Mouse (Mus musculus): Measurements from ENCODE around the gene Rnf11. TPM values are rescaled to one million over a fixed set of nuclear protein-coding genes. Genes with fewer than 3 reads are reported as not detected.
"Not testable (repeated sequence)": the region's sequence is repeated elsewhere in the genome, so short reads cannot be mapped to it uniquely, and the experiment has no call there.

Rnf11 gene
- polyA plus RNA-seq, 1 experiment, result 27.2 TPM

- Histone ChIP-seq H3K4me1 (ENCODE audit: control insufficient read depth, insufficient read depth, insufficient read length) (no peaks in the 10 kb centered on the region; the same call in 1 of the 2 replicates), H3K36me3 (ENCODE audit: control insufficient read depth, insufficient read depth, low read length) (no peaks in the 10 kb centered on the region), H3K27me3 (ENCODE audit: control insufficient read depth, insufficient read depth, low read length) (peaks cover 7% of the 10 kb centered on the region; the same call in 1 of the 2 replicates), H3K27ac (ENCODE audit: insufficient read depth, low read length) (no peak overlapping the region; the same call in 1 of the 2 replicates), H3K4me3 (ENCODE audit: extremely low read depth, insufficient read depth, insufficient read length) (no peak overlapping the region)
- no peak for DNase-seq (ENCODE audit: low read depth in 1 of 2, low spot score in 2 of 2)
- 72% methylated on average over 9 of the region's 9 CpGs for WGBS
- no peak for TF ChIP-seq CTCF (IDR thresholded peaks at IDR 0.05; ENCODE audit: extremely low read depth, insufficient read depth, insufficient read length, insufficient replicate concordance)
- no peak for TF ChIP-seq POLR2A (IDR thresholded peaks at IDR 0.05; ENCODE audit: low read depth, low read length)
Measured at GRCm38 (mm10) chr4:109410681-109411376, 73.7 kb downstream of the Rnf11 start.

- H3K4me3 ChIP-seq (ENCODE audit: extremely low read depth, insufficient read depth, insufficient read length), result no peak overlapping the region
Measured at GRCm38 (mm10) chr4:109407701-109408485, 76.6 kb downstream of the Rnf11 start.

GRCm38 (mm10) chr4:109407176-109407520 lies 77.4 kb downstream of the Rnf11 start:
- no peak overlapping the region for H3K4me3 ChIP-seq (ENCODE audit: extremely low read depth, insufficient read depth, insufficient read length)
- TF ChIP-seq CTCF (IDR thresholded peaks at IDR 0.05; ENCODE audit: extremely low read depth, insufficient read depth, insufficient read length, insufficient replicate concordance) (no peak), POLR2A (IDR thresholded peaks at IDR 0.05; ENCODE audit: low read depth, low read length) (no peak)
- WGBS, result 5% methylated on average over 24 of the region's 24 CpGs
- DNase-seq (ENCODE audit: low read depth in 1 of 2, low spot score in 2 of 2), result no peak
- H3K27me3 ChIP-seq (ENCODE audit: control insufficient read depth, insufficient read depth, low read length), result peaks cover 7% of the 10 kb centered on the region; the same call in 1 of the 2 replicates
- no peaks in the 10 kb centered on the region for H3K36me3 ChIP-seq (ENCODE audit: control insufficient read depth, insufficient read depth, low read length)
- no peak overlapping the region for H3K27ac ChIP-seq (ENCODE audit: insufficient read depth, low read length)
- no peaks in the 10 kb centered on the region; the same call in 1 of the 2 replicates for H3K4me1 ChIP-seq (ENCODE audit: control insufficient read depth, insufficient read depth, insufficient read length)

More at GRCm38 (mm10) chr4:109407701-109408485, 76.6 kb downstream of the Rnf11 start:
- H3K27me3 ChIP-seq (ENCODE audit: control insufficient read depth, insufficient read depth, low read length), result peaks cover 7% of the 10 kb centered on the region; the same call in 1 of the 2 replicates
- H3K27ac ChIP-seq (ENCODE audit: insufficient read depth, low read length), result no peak overlapping the region
- no peaks in the 10 kb centered on the region for H3K36me3 ChIP-seq (ENCODE audit: control insufficient read depth, insufficient read depth, low read length)
- DNase-seq (ENCODE audit: low read depth in 1 of 2, low spot score in 2 of 2), result no peak
- 73% methylated on average over 9 of the region's 9 CpGs for WGBS
- no peaks in the 10 kb centered on the region; the same call in 1 of the 2 replicates for H3K4me1 ChIP-seq (ENCODE audit: control insufficient read depth, insufficient read depth, insufficient read length)
- TF ChIP-seq POLR2A (IDR thresholded peaks at IDR 0.05; ENCODE audit: low read depth, low read length) (no peak), CTCF (IDR thresholded peaks at IDR 0.05; ENCODE audit: extremely low read depth, insufficient read depth, insufficient read length, insufficient replicate concordance) (no peak)

- Histone ChIP-seq H3K27me3 (ENCODE audit: control insufficient read depth, insufficient read depth, low read length) (peaks cover 7% of the 10 kb centered on the region; the same call in 1 of the 2 replicates), H3K27ac (ENCODE audit: insufficient read depth, low read length) (no peak within 1 kb of the TSS), H3K36me3 (ENCODE audit: control insufficient read depth, insufficient read depth, low read length) (no peaks in the 10 kb centered on the region), H3K4me1 (ENCODE audit: control insufficient read depth, insufficient read depth, insufficient read length) (no peaks in the 10 kb centered on the region; the same call in 1 of the 2 replicates), H3K4me3 (ENCODE audit: extremely low read depth, insufficient read depth, insufficient read length) (peak within 1 kb of the TSS; percentile 41)
- DNase-seq (ENCODE audit: low read depth in 1 of 2, low spot score in 2 of 2), result no peak
- WGBS, result 2% methylated on average over 56 of the region's 56 CpGs
- TF ChIP-seq CTCF (IDR thresholded peaks at IDR 0.05; ENCODE audit: extremely low read depth, insufficient read depth, insufficient read length, insufficient replicate concordance), result no peak
Measured at GRCm38 (mm10) chr4:109406486-109407175, 77.9 kb downstream of the Rnf11 start, which contains the start of gene Ttc39a. Ttc39a (plus strand) TSS chr4:109406623.

- Histone ChIP-seq H3K4me1 (ENCODE audit: control insufficient read depth, insufficient read depth, insufficient read length) (no peaks in the 10 kb centered on the region; the same call in 1 of the 2 replicates), H3K4me3 (ENCODE audit: extremely low read depth, insufficient read depth, insufficient read length) (no peak overlapping the region), H3K27ac (ENCODE audit: insufficient read depth, low read length) (no peak overlapping the region), H3K36me3 (ENCODE audit: control insufficient read depth, insufficient read depth, low read length) (no peaks in the 10 kb centered on the region), H3K27me3 (ENCODE audit: control insufficient read depth, insufficient read depth, low read length) (peaks cover 7% of the 10 kb centered on the region; the same call in 1 of the 2 replicates)
- TF ChIP-seq POLR2A (IDR thresholded peaks at IDR 0.05; ENCODE audit: low read depth, low read length) (no peak), CTCF (IDR thresholded peaks at IDR 0.05; ENCODE audit: extremely low read depth, insufficient read depth, insufficient read length, insufficient replicate concordance) (no peak)
- no peak for DNase-seq (ENCODE audit: low read depth in 1 of 2, low spot score in 2 of 2)
- 9% methylated on average over 3 of the region's 3 CpGs for WGBS
Measured at GRCm38 (mm10) chr4:109406054-109406485, 78.5 kb downstream of the Rnf11 start.

GRCm38 (mm10) chr4:109405415-109405814 lies 79.1 kb downstream of the Rnf11 start:
- H3K4me3 ChIP-seq (ENCODE audit: extremely low read depth, insufficient read depth, insufficient read length), result no peak overlapping the region
- H3K36me3 ChIP-seq (ENCODE audit: control insufficient read depth, insufficient read depth, low read length), result no peaks in the 10 kb centered on the region
- WGBS, result 71% methylated on average over 8 of the region's 8 CpGs
- no peak overlapping the region for H3K27ac ChIP-seq (ENCODE audit: insufficient read depth, low read length)
- peaks cover 7% of the 10 kb centered on the region; the same call in 1 of the 2 replicates for H3K27me3 ChIP-seq (ENCODE audit: control insufficient read depth, insufficient read depth, low read length)
- TF ChIP-seq POLR2A (IDR thresholded peaks at IDR 0.05; ENCODE audit: low read depth, low read length) (no peak), CTCF (IDR thresholded peaks at IDR 0.05; ENCODE audit: extremely low read depth, insufficient read depth, insufficient read length, insufficient replicate concordance) (no peak)
- no peaks in the 10 kb centered on the region; the same call in 1 of the 2 replicates for H3K4me1 ChIP-seq (ENCODE audit: control insufficient read depth, insufficient read depth, insufficient read length)
- DNase-seq (ENCODE audit: low read depth in 1 of 2, low spot score in 2 of 2), result no peak

GRCm38 (mm10) chr4:109404908-109405307 lies 79.6 kb downstream of the Rnf11 start:
- DNase-seq (ENCODE audit: low read depth in 1 of 2, low spot score in 2 of 2); H3K4me3 ChIP-seq (ENCODE audit: extremely low read depth, insufficient read depth, insufficient read length); H3K4me1 ChIP-seq (ENCODE audit: control insufficient read depth, insufficient read depth, insufficient read length); H3K36me3 ChIP-seq (ENCODE audit: control insufficient read depth, insufficient read depth, low read length); H3K27me3 ChIP-seq (ENCODE audit: control insufficient read depth, insufficient read depth, low read length); H3K27ac ChIP-seq (ENCODE audit: insufficient read depth, low read length): not testable (repeated sequence)
- 93% methylated on average over 3 of the region's 3 CpGs for WGBS

Data from spleen, adult 2 months (tissue).